Mouse (Mus musculus): Measurements from ENCODE around the gene Plk3. TPM values are rescaled to one million over a fixed set of nuclear protein-coding genes. Genes with fewer than 3 reads are reported as not detected.
"Not testable (repeated sequence)": the region's sequence is repeated elsewhere in the genome, so short reads cannot be mapped to it uniquely, and the experiment has no call there.

Gene Plk3
- 3.1 and 4.1 TPM in 2 replicates for polyA plus RNA-seq (2015; fragmentation: Nextera tagmentation; extraction: Ambion mirVana)

DNA sequence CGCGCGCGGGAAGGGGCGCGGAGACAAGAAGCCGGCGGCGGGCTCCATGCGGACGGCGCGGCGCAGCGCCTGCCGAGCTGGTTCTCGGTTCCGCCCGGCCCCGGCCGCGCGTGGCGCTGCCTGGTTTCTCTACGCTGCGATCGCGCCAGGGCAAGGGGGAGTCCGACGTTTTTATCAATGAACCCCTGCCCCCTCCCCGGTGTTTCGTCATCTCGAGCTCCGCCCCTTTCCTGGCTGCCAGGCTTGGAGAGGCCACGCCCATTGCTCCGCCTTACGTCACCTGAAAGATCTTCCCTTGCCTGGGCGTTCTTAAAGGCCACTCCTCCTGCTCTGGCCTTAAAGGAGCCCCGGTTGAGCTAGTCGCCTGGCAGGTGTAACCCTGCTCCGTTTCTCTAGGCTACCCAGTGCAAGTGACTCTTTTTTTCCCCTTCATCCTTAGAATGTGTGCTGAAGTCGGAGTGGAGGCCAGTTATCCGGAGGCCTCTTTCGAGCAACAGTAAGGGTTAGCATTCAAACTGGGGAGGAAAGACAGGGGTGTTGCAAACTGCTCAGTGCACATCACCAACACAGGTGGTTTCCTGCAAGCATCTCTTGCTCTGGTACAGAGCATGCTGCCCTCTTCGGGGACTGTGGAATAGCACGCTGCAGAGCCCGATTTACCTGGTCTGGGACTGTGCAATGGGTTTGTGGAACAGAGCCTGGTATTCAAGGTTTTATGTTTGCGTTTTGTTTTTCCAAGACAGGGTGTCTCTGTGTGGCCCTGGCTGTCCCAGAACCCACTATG is at the start of gene Plk3:
Plk3 (minus strand) TSS at position 147 of the 784 bp plus-strand sequence.
- peaks cover 20% of the 10 kb centered on the region for H3K27me3 ChIP-seq
- no peaks in the 10 kb centered on the region for H3K36me3 ChIP-seq
- H3K4me2 ChIP-seq, result peak within 1 kb of the TSS; percentile 100
- H3K4me1 ChIP-seq, result peaks cover 14% of the 10 kb centered on the region
- no peaks in the 10 kb centered on the region for H3K9me3 ChIP-seq
- H3K4me3 ChIP-seq, result peak within 1 kb of the TSS; percentile 89
- peak; percentile 90 for ATAC-seq (ENCODE audit: borderline replicate concordance, extremely low read depth, low FRiP score, low TSS enrichment)
- WGBS, result 3% methylated on average over 45 of the region's 48 CpGs
- no peak within 1 kb of the TSS for H3K27ac ChIP-seq
- H3K9ac ChIP-seq, result peak within 1 kb of the TSS; percentile 88

- peak; percentile 29; the same call in 1 of the 2 replicates for ATAC-seq (ENCODE audit: borderline replicate concordance, extremely low read depth, low FRiP score, low TSS enrichment)
- WGBS, result 15% methylated on average over 9 of the region's 9 CpGs
- H3K27ac ChIP-seq, result 0 out of 2 replicates have a peak overlapping the region, but pooled peaks have one; percentile 21
- peak overlapping the region; percentile 51 for H3K4me3 ChIP-seq
- H3K4me1 ChIP-seq, H3K27me3 ChIP-seq, H3K9me3 ChIP-seq: not testable (repeated sequence)
- peak overlapping the region; percentile 54 for H3K9ac ChIP-seq
- H3K4me2 ChIP-seq, result peak overlapping the region; percentile 72
- peaks cover 23% of the 10 kb centered on the region for H3K36me3 ChIP-seq
Observed at GRCm38 (mm10) chr4:117182759-117183096, 49.0 kb upstream of the Plk3 start.

GRCm38 (mm10) chr4:117181863-117182758 is 48.3 kb upstream of the Plk3 start, which contains the start of gene Kif2c:
TSS of gene Kif2c (minus strand) at chr4:117182639.
- H3K4me1 ChIP-seq, result peaks cover 10% of the 10 kb centered on the region
- peak; percentile 98 for ATAC-seq (ENCODE audit: borderline replicate concordance, extremely low read depth, low FRiP score, low TSS enrichment)
- H3K27me3 ChIP-seq, result no peaks in the 10 kb centered on the region
- H3K9ac ChIP-seq, result peak within 1 kb of the TSS; percentile 54
- WGBS, result under 1% methylated on average over 40 of the region's 42 CpGs
- H3K4me3 ChIP-seq, result peak within 1 kb of the TSS; percentile 51
- peaks cover 30% of the 10 kb centered on the region for H3K36me3 ChIP-seq
- H3K4me2 ChIP-seq, result peak within 1 kb of the TSS; percentile 72
- H3K27ac ChIP-seq, result peak within 1 kb of the TSS; percentile 49
- no peaks in the 10 kb centered on the region for H3K9me3 ChIP-seq

DNA sequence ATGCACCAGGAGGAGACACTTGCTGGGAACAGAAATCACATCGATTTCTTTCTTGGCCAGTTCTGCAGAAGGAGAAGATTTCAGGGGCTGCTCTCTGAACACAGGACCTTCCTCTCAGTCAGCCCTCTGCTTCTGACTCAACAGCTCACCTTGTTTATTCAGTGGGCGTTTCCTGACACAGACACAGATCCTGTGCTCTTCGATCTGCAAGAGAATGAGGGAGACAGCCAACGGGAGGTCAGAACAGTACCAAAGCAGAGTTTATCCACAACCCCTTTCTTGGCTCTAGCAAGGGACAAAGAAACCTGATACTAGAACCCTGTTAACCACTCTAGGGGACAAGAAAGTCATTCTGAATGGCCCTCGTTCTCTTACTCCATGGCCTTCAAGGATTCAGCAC is 36.2 kb upstream of the Plk3 start:
- WGBS, result 79% methylated on average over 5 of the region's 5 CpGs
- no peak overlapping the region for H3K27ac ChIP-seq
- H3K9me3 ChIP-seq, result no peaks in the 10 kb centered on the region
- H3K36me3 ChIP-seq, result peaks cover 93% of the 10 kb centered on the region
- no peaks in the 10 kb centered on the region for H3K27me3 ChIP-seq
- no peak overlapping the region for H3K4me3 ChIP-seq
- no peaks in the 10 kb centered on the region for H3K4me1 ChIP-seq
- H3K9ac ChIP-seq, result no peak overlapping the region
- ATAC-seq (ENCODE audit: borderline replicate concordance, extremely low read depth, low FRiP score, low TSS enrichment), result no peak
- H3K4me2 ChIP-seq, result no peak overlapping the region

DNA sequence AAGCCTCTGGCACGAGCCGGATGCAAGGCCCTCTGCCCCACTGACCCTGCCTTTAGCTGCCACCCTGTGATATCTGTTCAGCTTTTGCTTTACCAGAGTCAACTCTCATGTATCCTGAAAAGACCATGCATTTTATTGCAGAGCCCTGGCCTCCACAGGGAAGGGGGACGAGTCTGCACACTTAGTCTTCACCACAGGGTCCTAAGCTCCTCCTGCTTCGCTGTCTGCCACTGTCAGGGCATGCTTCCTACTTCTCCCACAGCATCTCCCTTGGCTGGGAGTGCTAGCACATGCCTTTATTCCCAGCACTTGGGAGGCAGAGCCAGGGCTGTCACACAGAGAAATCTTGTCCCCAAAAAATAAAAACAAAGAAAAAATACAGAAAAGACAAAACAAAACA is 27.4 kb upstream of the Plk3 start:
- no peak for ATAC-seq (ENCODE audit: borderline replicate concordance, extremely low read depth, low FRiP score, low TSS enrichment)
- H3K4me3 ChIP-seq, result no peak overlapping the region
- no peak overlapping the region for H3K27ac ChIP-seq
- 66% methylated on average over 4 of the region's 4 CpGs for WGBS
- no peak overlapping the region for H3K9ac ChIP-seq
- H3K9me3 ChIP-seq, result no peaks in the 10 kb centered on the region
- no peak overlapping the region for H3K4me2 ChIP-seq
- no peaks in the 10 kb centered on the region for H3K27me3 ChIP-seq
- H3K36me3 ChIP-seq, result peaks cover 72% of the 10 kb centered on the region
- no peaks in the 10 kb centered on the region for H3K4me1 ChIP-seq

GRCm38 (mm10) chr4:117159666-117160065 is 25.9 kb upstream of the Plk3 start:
- Histone ChIP-seq H3K36me3 (peaks cover 57% of the 10 kb centered on the region), H3K27me3 (no peaks in the 10 kb centered on the region)
- 75% methylated on average over 10 of the region's 10 CpGs for WGBS

GRCm38 (mm10) chr4:117156372-117156771 is 22.6 kb upstream of the Plk3 start:
- 25% methylated on average over 6 of the region's 6 CpGs for WGBS
- H3K4me3 ChIP-seq, result peak overlapping the region; percentile 67
- H3K9ac ChIP-seq, result 0 out of 2 replicates have a peak overlapping the region, but pooled peaks have one; percentile 29
- peaks cover 53% of the 10 kb centered on the region for H3K36me3 ChIP-seq
- no peak for ATAC-seq (ENCODE audit: borderline replicate concordance, extremely low read depth, low FRiP score, low TSS enrichment)
- H3K4me2 ChIP-seq, result peak overlapping the region; percentile 59
- no peaks in the 10 kb centered on the region for H3K9me3 ChIP-seq
- H3K4me1 ChIP-seq, result peaks cover 19% of the 10 kb centered on the region
- no peaks in the 10 kb centered on the region for H3K27me3 ChIP-seq
- peak overlapping the region; percentile 86 for H3K27ac ChIP-seq

More at GRCm38 (mm10) chr4:117159666-117160065, 25.9 kb upstream of the Plk3 start:
- H3K9me3 ChIP-seq, result no peaks in the 10 kb centered on the region
- no peak overlapping the region for H3K27ac ChIP-seq
- ATAC-seq (ENCODE audit: borderline replicate concordance, extremely low read depth, low FRiP score, low TSS enrichment), result no peak
- no peaks in the 10 kb centered on the region for H3K4me1 ChIP-seq
- no peak overlapping the region for H3K4me2 ChIP-seq
- no peak overlapping the region for H3K4me3 ChIP-seq
- H3K9ac ChIP-seq, result no peak overlapping the region

DNA sequence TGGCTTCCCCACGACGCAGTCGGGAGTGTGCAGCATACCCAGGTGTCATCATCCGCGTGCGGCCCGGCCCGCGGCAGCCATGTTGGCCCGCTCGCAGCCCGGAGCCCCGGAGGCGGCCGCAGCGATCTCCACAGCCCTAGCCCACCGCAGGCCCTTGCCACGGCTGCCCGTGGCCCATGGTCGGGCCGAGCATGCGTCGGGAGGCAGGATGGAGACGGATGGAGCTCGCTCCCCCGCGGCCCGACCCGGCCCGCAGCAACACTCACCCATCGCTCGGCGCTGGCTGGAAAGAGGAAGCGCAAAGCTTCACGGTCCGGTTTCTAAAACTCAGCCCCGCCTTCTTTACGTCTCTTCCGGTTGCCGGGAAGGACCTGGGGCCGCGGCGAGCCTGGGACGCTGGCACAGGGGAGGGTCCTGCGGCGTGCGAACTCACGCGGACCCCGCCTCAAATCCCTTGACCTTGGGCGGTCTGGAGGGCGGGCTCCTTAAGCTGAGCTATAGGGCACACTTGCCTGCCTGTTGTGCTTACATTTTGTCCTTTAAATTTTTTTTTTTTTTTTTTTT is 22.1 kb upstream of the Plk3 start, which contains the start of gene Rps8:
Rps8 (minus strand) TSS at position 452 of the 564 bp plus-strand sequence.
- peaks cover 19% of the 10 kb centered on the region for H3K4me1 ChIP-seq
- H3K4me2 ChIP-seq, result peak within 1 kb of the TSS; percentile 59
- peak within 1 kb of the TSS; percentile 92 for H3K9ac ChIP-seq
- peaks cover 53% of the 10 kb centered on the region for H3K36me3 ChIP-seq
- peak; percentile 93 for ATAC-seq (ENCODE audit: borderline replicate concordance, extremely low read depth, low FRiP score, low TSS enrichment)
- H3K27ac ChIP-seq, result peak within 1 kb of the TSS; percentile 86
- 3% methylated on average over 49 of the region's 52 CpGs for WGBS
- no peaks in the 10 kb centered on the region for H3K9me3 ChIP-seq
- peak within 1 kb of the TSS; percentile 67 for H3K4me3 ChIP-seq
- H3K27me3 ChIP-seq, result no peaks in the 10 kb centered on the region

- no peak; the same call in 1 of the 2 replicates for ATAC-seq (ENCODE audit: borderline replicate concordance, extremely low read depth, low FRiP score, low TSS enrichment)
- Histone ChIP-seq H3K9me3 (no peaks in the 10 kb centered on the region), H3K27ac (peak overlapping the region; percentile 86), H3K27me3 (no peaks in the 10 kb centered on the region), H3K9ac (peak overlapping the region; percentile 92), H3K4me1 (peaks cover 19% of the 10 kb centered on the region), H3K4me2 (peak overlapping the region; percentile 59), H3K4me3 (peak overlapping the region; percentile 67), H3K36me3 (peaks cover 53% of the 10 kb centered on the region)
- WGBS, result under 1% methylated on average over 44 of the region's 44 CpGs
Observed at GRCm38 (mm10) chr4:117155020-117155791, 21.4 kb upstream of the Plk3 start.

DNA sequence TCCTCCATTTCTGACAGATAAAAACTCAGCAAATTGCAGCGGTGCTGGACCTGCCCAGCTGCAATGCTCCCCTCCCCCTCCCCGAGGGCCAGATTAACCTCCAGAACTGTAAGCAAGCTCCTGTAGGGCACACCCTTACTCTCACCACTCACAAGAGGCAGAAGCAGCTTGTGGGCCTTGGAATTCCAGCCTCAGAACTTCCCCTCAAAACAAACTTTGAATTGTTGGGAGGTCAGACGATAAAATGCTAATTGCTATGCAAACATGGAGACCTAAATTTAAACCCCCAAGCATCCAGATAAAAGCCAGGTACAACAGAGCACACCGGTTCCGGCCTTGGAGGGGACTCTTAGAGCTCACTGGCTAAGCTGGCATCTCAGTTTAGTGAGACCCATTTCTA is 19.0 kb upstream of the Plk3 start:
- Histone ChIP-seq H3K4me2 (no peak overlapping the region), H3K27ac (no peak overlapping the region), H3K9me3 (no peaks in the 10 kb centered on the region), H3K27me3 (no peaks in the 10 kb centered on the region), H3K4me1 (peaks cover 19% of the 10 kb centered on the region), H3K4me3 (no peak overlapping the region), H3K9ac (no peak overlapping the region), H3K36me3 (peaks cover 53% of the 10 kb centered on the region)
- 57% methylated on average over 5 of the region's 5 CpGs for WGBS
- no peak for ATAC-seq (ENCODE audit: borderline replicate concordance, extremely low read depth, low FRiP score, low TSS enrichment)

GRCm38 (mm10) chr4:117151416-117151815 is 17.7 kb upstream of the Plk3 start:
- no peak overlapping the region for H3K4me3 ChIP-seq
- H3K4me1 ChIP-seq, result peaks cover 19% of the 10 kb centered on the region
- H3K27ac ChIP-seq, result no peak overlapping the region
- H3K36me3 ChIP-seq, result peaks cover 53% of the 10 kb centered on the region
- no peaks in the 10 kb centered on the region for H3K9me3 ChIP-seq
- 25% methylated on average over 1 of the region's 1 CpGs for WGBS
- no peak overlapping the region for H3K9ac ChIP-seq
- H3K27me3 ChIP-seq, result no peaks in the 10 kb centered on the region
- H3K4me2 ChIP-seq, result no peak overlapping the region
- ATAC-seq (ENCODE audit: borderline replicate concordance, extremely low read depth, low FRiP score, low TSS enrichment), result no peak
